Mouse (Mus musculus) ES-Bruce4 (cell line): ENCODE measurements around the gene Gm42791. TPM values are rescaled to one million over a fixed set of nuclear protein-coding genes. Genes with fewer than 3 reads are reported as not detected.

Source experiments
- H3K27ac ChIP-seq: 2 replicates; pipeline ENCODE4 v1.5.1; 2012; ENCODE audit warnings: low read length, inconsistent platforms; ENCODE audit not compliant: insufficient read depth
- H3K27me3 ChIP-seq: 2 replicates; pipeline ENCODE4 v1.6.1; 2012; ENCODE audit warnings: mild to moderate bottlenecking, low read length, inconsistent platforms; ENCODE audit not compliant: control insufficient read depth, poor library complexity, insufficient read depth, severe bottlenecking
- H3K36me3 ChIP-seq: 2 replicates; pipeline ENCODE4 v1.6.1; 2012; ENCODE audit warnings: inconsistent platforms, mild to moderate bottlenecking, low read length, moderate library complexity; ENCODE audit not compliant: control insufficient read depth, poor library complexity, insufficient read depth, severe bottlenecking
- H3K4me1 ChIP-seq: one replicate; pipeline ENCODE4 v1.8.1; 2011; ENCODE audit warnings: low read length; ENCODE audit not compliant: control insufficient read depth, insufficient read depth
- H3K4me3 ChIP-seq: 2 replicates; pipeline ENCODE4 v1.5.1; 2011; ENCODE audit warnings: low read depth, mild to moderate bottlenecking, low read length
- H3K9ac ChIP-seq: 2 replicates; pipeline ENCODE4 v1.6.1; 2012; ENCODE audit warnings: low read depth, mild to moderate bottlenecking, inconsistent platforms; ENCODE audit not compliant: poor library complexity, severe bottlenecking
- H3K9me3 ChIP-seq: replicated peaks from 2 replicates; pipeline ENCODE4 v1.6.1; 2012; ENCODE audit warnings: mild to moderate bottlenecking, low read length, inconsistent platforms; ENCODE audit not compliant: control insufficient read depth, poor library complexity, insufficient read depth, severe bottlenecking
- CTCF ChIP-seq: IDR thresholded peaks from one replicate; pipeline ENCODE4 v1.8.1; 2011; ENCODE audit warnings: low read depth, low read length
- EP300 ChIP-seq: IDR thresholded peaks from 2 replicates; pipeline ENCODE4 v1.6.1; 2011; ENCODE audit warnings: low read depth, low read length; ENCODE audit not compliant: insufficient read depth
- POLR2A ChIP-seq: IDR thresholded peaks from one replicate; pipeline ENCODE4 v1.8.1; 2011; ENCODE audit warnings: low read length; ENCODE audit not compliant: insufficient read depth
- polyA plus RNA-seq: library from polyadenylated mRNA; stranded (reverse); fragments of >200 nt; gene quantifications from 2 replicates; pipeline ENCODE4 v1.2.4, GENCODE M21; 2011; ENCODE audit warnings: low read depth; ENCODE audit not compliant: missing spikeins, insufficient read depth, insufficient read length

Gm42791 gene
- polyA plus RNA-seq, 1 experiment, result 4.8 TPM

DNA sequence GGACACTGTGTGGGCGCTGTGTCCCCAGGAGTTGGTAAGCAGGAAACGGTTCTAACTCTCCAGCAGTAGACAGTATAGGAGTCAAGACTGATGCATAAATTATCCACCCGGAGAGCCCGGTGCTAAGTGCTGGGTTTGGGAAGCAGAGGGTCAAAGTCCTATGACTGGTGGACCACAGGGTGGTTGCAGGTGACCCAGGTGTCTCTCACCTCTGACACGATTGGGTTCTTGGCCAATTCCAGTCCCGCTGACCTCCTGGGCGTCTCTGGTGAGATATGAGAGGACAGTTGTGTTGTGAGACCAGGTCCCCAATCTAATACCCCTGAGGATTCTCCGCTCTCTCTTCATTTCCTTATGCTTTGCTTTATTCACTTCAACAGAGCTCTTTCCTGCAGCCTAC lies 139.9 kb downstream of the Gm42791 start:
- H3K4me3 ChIP-seq, result no peak overlapping the region
- H3K27ac ChIP-seq, result no peak overlapping the region
- H3K27me3 ChIP-seq, result no peaks in the 10 kb centered on the region
- H3K9me3 ChIP-seq, result no peaks in the 10 kb centered on the region
- no peaks in the 10 kb centered on the region for H3K36me3 ChIP-seq
- no peak overlapping the region for H3K9ac ChIP-seq
- no peaks in the 10 kb centered on the region for H3K4me1 ChIP-seq
- TF ChIP-seq POLR2A (no peak), CTCF (no peak), EP300 (no peak)

DNA sequence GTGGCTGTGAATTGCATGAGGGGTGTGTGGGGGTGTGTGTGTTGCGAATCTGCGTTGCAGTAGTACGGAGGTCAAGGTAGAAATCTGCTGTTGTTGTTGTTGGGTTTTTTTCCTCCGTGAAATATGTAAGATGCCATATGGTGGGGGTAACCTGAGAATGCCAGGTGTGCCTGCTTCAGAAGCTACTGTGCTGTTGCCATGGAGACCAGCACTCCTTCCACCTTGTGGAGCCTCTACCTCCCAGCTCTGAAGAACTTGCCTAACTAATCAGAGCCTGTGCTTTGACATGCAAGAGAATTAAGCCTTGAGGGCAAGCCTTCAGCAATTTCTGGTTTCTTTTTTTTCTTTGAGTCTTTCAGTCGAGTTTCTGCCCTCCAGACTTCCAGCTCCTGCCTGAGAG lies 140.8 kb downstream of the Gm42791 start:
- Histone ChIP-seq H3K9ac (no peak overlapping the region), H3K4me1 (no peaks in the 10 kb centered on the region), H3K27ac (no peak overlapping the region), H3K36me3 (no peaks in the 10 kb centered on the region), H3K9me3 (no peaks in the 10 kb centered on the region), H3K4me3 (no peak overlapping the region), H3K27me3 (no peaks in the 10 kb centered on the region)
- TF ChIP-seq CTCF (no peak), EP300 (no peak), POLR2A (no peak)

DNA sequence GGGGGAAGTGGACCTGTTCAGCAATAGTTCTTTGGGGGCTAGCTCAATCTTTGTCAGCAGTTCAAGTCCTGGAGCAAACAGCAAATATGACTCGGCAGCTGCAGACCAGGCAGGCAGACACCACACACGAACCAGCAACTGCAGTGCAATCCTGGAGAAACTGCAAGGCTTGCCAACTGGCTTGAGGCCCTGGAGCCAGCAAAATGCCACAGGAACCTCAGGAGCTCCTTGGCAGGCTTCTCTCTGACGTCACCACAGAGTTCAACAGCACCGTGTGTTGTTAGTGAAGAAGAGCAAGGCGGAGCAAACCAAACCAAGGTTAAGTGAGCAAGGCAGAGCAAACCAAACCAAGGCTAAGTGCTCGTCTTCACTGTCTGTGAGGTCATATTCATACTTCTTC lies 145.4 kb downstream of the Gm42791 start:
- Histone ChIP-seq H3K36me3 (no peaks in the 10 kb centered on the region), H3K27me3 (no peaks in the 10 kb centered on the region), H3K9ac (no peak overlapping the region), H3K4me3 (no peak overlapping the region), H3K9me3 (no peaks in the 10 kb centered on the region), H3K4me1 (no peaks in the 10 kb centered on the region), H3K27ac (no peak overlapping the region)
- no peak for TF ChIP-seq CTCF
- TF ChIP-seq POLR2A, result no peak
- TF ChIP-seq EP300, result no peak

DNA sequence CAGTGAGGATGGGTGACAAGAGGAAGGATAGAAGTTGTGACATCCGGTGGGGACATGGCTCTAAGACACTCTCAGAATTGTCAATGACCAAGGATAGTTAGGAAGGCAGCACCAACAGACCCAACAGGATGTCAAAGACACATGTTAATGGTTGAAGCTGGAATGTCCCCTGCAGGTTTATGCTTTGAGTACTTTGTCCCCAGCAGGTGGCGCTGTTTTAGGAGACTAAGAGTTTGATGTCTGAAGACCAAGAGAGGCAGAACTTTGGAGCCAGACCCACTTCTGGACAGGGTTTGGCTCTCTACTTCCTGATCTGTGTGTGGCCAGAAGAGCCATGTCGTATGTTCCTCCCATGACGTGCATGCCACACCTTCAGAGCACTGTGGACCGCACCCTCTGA lies 147.9 kb downstream of the Gm42791 start:
- no peak overlapping the region for H3K4me3 ChIP-seq

More for the DNA sequence above, 147.9 kb downstream of the Gm42791 start:
- H3K27ac ChIP-seq, result no peak overlapping the region
- no peak overlapping the region for H3K9ac ChIP-seq
- H3K4me1 ChIP-seq, result no peaks in the 10 kb centered on the region
- no peak for TF ChIP-seq POLR2A
- TF ChIP-seq EP300, result no peak
- peak; percentile 8 for TF ChIP-seq CTCF
- no peaks in the 10 kb centered on the region for H3K9me3 ChIP-seq
- H3K27me3 ChIP-seq, result no peaks in the 10 kb centered on the region
- no peaks in the 10 kb centered on the region for H3K36me3 ChIP-seq

Other genes with a start within 250 kb of the Gm42791 start
- gene Katnal1, start 65.8 kb downstream of the Gm42791 start, polyA plus RNA-seq, result 10.3 and 10.5 TPM in 2 replicates
- gene Uspl1, start 189.2 kb upstream of the Gm42791 start, polyA plus RNA-seq, result 63.8 and 65.9 TPM in 2 replicates
- 110 and 114 TPM in 2 replicates for gene Hmgb1, start 189.3 kb upstream of the Gm42791 start, polyA plus RNA-seq